Mouse (Mus musculus): ENCODE data around the gene Zdbf2. TPM values are rescaled to one million over a fixed set of nuclear protein-coding genes. Genes with fewer than 3 reads are reported as not detected.

Zdbf2 gene
- polyA plus RNA-seq, 1 experiment from 2014 or later = not detected

GRCm38 (mm10) chr1:63255101-63255500 lies 18.0 kb upstream of the Zdbf2 start:
- WGBS (ENCODE audit: missing documents) = 31% methylated on average over 4 of the region's 4 CpGs
- Histone ChIP-seq H3K4me3 (ENCODE audit: inconsistent target) (no peak overlapping the region), H3K79me2 (ENCODE audit: inconsistent target) (no peaks in the 10 kb centered on the region), H3K27ac (no peak overlapping the region), H3K36me3 (ENCODE audit: inconsistent target) (no peaks in the 10 kb centered on the region)

GRCm38 (mm10) chr1:63256083-63256482 lies 17.0 kb upstream of the Zdbf2 start:
- H3K4me3 ChIP-seq (ENCODE audit: inconsistent target) = no peak overlapping the region
- WGBS (ENCODE audit: missing documents) = 35% methylated on average over 5 of the region's 5 CpGs
- H3K79me2 ChIP-seq (ENCODE audit: inconsistent target) = no peaks in the 10 kb centered on the region
- no peak overlapping the region for H3K27ac ChIP-seq
- H3K36me3 ChIP-seq (ENCODE audit: inconsistent target) = no peaks in the 10 kb centered on the region

GRCm38 (mm10) chr1:63258501-63258900 lies 14.6 kb upstream of the Zdbf2 start:
- Histone ChIP-seq H3K27ac (no peak overlapping the region), H3K4me3 (ENCODE audit: inconsistent target) (no peak overlapping the region), H3K36me3 (ENCODE audit: inconsistent target) (no peaks in the 10 kb centered on the region), H3K79me2 (ENCODE audit: inconsistent target) (no peaks in the 10 kb centered on the region)
- WGBS (ENCODE audit: missing documents) = 48% methylated on average over 2 of the region's 2 CpGs

- H3K27ac ChIP-seq = no peak overlapping the region
- H3K36me3 ChIP-seq (ENCODE audit: inconsistent target) = no peaks in the 10 kb centered on the region
- no peak overlapping the region for H3K4me3 ChIP-seq (ENCODE audit: inconsistent target)
- 38% methylated on average over 11 of the region's 11 CpGs for WGBS (ENCODE audit: missing documents)
- H3K79me2 ChIP-seq (ENCODE audit: inconsistent target) = no peaks in the 10 kb centered on the region
Observed at GRCm38 (mm10) chr1:63259271-63259830, 13.7 kb upstream of the Zdbf2 start.

GRCm38 (mm10) chr1:63259916-63260741 lies 12.9 kb upstream of the Zdbf2 start:
- Histone ChIP-seq H3K36me3 (ENCODE audit: inconsistent target) (no peaks in the 10 kb centered on the region), H3K79me2 (ENCODE audit: inconsistent target) (no peaks in the 10 kb centered on the region), H3K4me3 (ENCODE audit: inconsistent target) (no peak overlapping the region), H3K27ac (no peak overlapping the region)
- 41% methylated on average over 17 of the region's 17 CpGs for WGBS (ENCODE audit: missing documents)

GRCm38 (mm10) chr1:63260742-63261033 lies 12.4 kb upstream of the Zdbf2 start:
- Histone ChIP-seq H3K79me2 (ENCODE audit: inconsistent target) (no peaks in the 10 kb centered on the region), H3K4me3 (ENCODE audit: inconsistent target) (no peak overlapping the region), H3K27ac (no peak overlapping the region), H3K36me3 (ENCODE audit: inconsistent target) (no peaks in the 10 kb centered on the region)
- 41% methylated on average over 5 of the region's 5 CpGs for WGBS (ENCODE audit: missing documents)

GRCm38 (mm10) chr1:63261041-63261590 lies 11.9 kb upstream of the Zdbf2 start:
- Histone ChIP-seq H3K36me3 (ENCODE audit: inconsistent target) (no peaks in the 10 kb centered on the region), H3K27ac (no peak overlapping the region), H3K4me3 (ENCODE audit: inconsistent target) (no peak overlapping the region), H3K79me2 (ENCODE audit: inconsistent target) (no peaks in the 10 kb centered on the region)
- 45% methylated on average over 17 of the region's 17 CpGs for WGBS (ENCODE audit: missing documents)

GRCm38 (mm10) chr1:63263671-63264070 lies 9.4 kb upstream of the Zdbf2 start:
- Histone ChIP-seq H3K36me3 (ENCODE audit: inconsistent target) (no peaks in the 10 kb centered on the region), H3K4me3 (ENCODE audit: inconsistent target) (no peak overlapping the region)
- WGBS (ENCODE audit: missing documents) = 43% methylated on average over 10 of the region's 11 CpGs

GRCm38 (mm10) chr1:63265461-63265860 lies 7.6 kb upstream of the Zdbf2 start:
- no peak overlapping the region for H3K4me3 ChIP-seq (ENCODE audit: inconsistent target)
- 73% methylated on average over 4 of the region's 4 CpGs for WGBS (ENCODE audit: missing documents)
- H3K79me2 ChIP-seq (ENCODE audit: inconsistent target) = no peaks in the 10 kb centered on the region
- no peaks in the 10 kb centered on the region for H3K36me3 ChIP-seq (ENCODE audit: inconsistent target)
- no peak overlapping the region for H3K27ac ChIP-seq

More at GRCm38 (mm10) chr1:63263671-63264070, 9.4 kb upstream of the Zdbf2 start:
- H3K27ac ChIP-seq = no peak overlapping the region
- no peaks in the 10 kb centered on the region for H3K79me2 ChIP-seq (ENCODE audit: inconsistent target)

- H3K4me3 ChIP-seq (ENCODE audit: inconsistent target) = no peak overlapping the region
- H3K36me3 ChIP-seq (ENCODE audit: inconsistent target) = no peaks in the 10 kb centered on the region
- 57% methylated on average over 12 of the region's 12 CpGs for WGBS (ENCODE audit: missing documents)
- H3K27ac ChIP-seq = no peak overlapping the region
- H3K79me2 ChIP-seq (ENCODE audit: inconsistent target) = no peaks in the 10 kb centered on the region
Observed at GRCm38 (mm10) chr1:63266121-63266520, 6.9 kb upstream of the Zdbf2 start.

GRCm38 (mm10) chr1:63266716-63267115 lies 6.3 kb upstream of the Zdbf2 start:
- Histone ChIP-seq H3K27ac (no peak overlapping the region), H3K79me2 (ENCODE audit: inconsistent target) (no peaks in the 10 kb centered on the region), H3K4me3 (ENCODE audit: inconsistent target) (no peak overlapping the region), H3K36me3 (ENCODE audit: inconsistent target) (no peaks in the 10 kb centered on the region)
- 40% methylated on average over 15 of the region's 15 CpGs for WGBS (ENCODE audit: missing documents)

GRCm38 (mm10) chr1:63272125-63272675 lies 865 bp upstream of the Zdbf2 start:
- WGBS (ENCODE audit: missing documents) = 40% methylated on average over 8 of the region's 8 CpGs
- H3K79me2 ChIP-seq (ENCODE audit: inconsistent target) = no peaks in the 10 kb centered on the region
- H3K4me3 ChIP-seq (ENCODE audit: inconsistent target) = no peak overlapping the region
- H3K27ac ChIP-seq = no peak overlapping the region
- H3K36me3 ChIP-seq (ENCODE audit: inconsistent target) = no peaks in the 10 kb centered on the region

GRCm38 (mm10) chr1:63273339-63273951 lies 380 bp downstream of the Zdbf2 start:
- WGBS (ENCODE audit: missing documents) = 4% methylated on average over 45 of the region's 89 CpGs
- Histone ChIP-seq H3K36me3 (ENCODE audit: inconsistent target) (no peaks in the 10 kb centered on the region), H3K27ac (no peak overlapping the region), H3K79me2 (ENCODE audit: inconsistent target) (no peaks in the 10 kb centered on the region), H3K4me3 (ENCODE audit: inconsistent target) (no peak overlapping the region)

GRCm38 (mm10) chr1:63274046-63274730 lies 1.1 kb downstream of the Zdbf2 start:
- WGBS (ENCODE audit: missing documents) = 16% methylated on average over 19 of the region's 19 CpGs
- H3K27ac ChIP-seq = no peak overlapping the region
- H3K36me3 ChIP-seq (ENCODE audit: inconsistent target) = no peaks in the 10 kb centered on the region
- no peaks in the 10 kb centered on the region for H3K79me2 ChIP-seq (ENCODE audit: inconsistent target)
- H3K4me3 ChIP-seq (ENCODE audit: inconsistent target) = no peak overlapping the region
